1 mouse cellular context compared by ENCODE assay signal in the genomic region with DNA sequence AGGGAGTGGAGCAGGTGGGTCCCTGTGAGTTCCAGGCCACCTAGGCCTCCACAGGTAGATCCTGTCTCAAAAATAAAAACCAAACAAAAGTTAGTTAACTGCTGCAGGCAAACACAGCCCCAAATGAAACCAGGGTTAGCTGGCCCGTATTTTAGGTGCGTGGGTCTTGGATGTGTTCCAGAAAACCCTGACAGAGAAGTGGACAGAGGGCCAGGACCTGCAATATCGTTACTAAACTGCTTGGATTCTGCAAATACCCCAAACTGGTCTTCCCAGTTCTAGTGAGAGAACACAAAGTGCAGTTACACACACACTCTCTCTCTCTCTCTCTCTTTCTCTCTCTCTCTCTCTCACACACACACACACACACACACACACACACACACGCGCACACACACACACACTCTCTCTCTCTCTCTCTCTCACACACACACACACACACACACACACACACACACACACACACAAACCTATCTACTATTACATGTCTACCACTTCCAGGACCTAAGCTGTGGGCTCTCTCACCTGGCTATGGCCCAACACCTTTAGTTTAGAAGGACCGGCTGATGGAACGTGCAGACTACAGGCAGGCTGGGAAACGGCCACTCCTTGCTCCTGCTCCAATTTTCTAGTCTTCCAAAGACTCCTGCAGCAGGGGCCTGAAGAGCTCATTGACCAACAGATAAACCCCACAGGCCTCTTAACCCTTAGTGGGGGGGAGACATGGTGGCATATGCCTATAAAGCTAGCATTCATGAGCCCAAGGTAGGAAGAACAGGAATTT.
TF ChIP-seq lines count a peak whose summit lies in the region.

No protein-coding gene starts in this region.

TF ChIP-seq in MEL, 35 proteins besides CTCF, POLR2A, EP300 and RAD21:
- TF ChIP-seq USF2 (IDR thresholded peaks at IDR 0.05; ENCODE audit: borderline replicate concordance in 1 of 2, insufficient read depth in 1 of 2, low read depth in 1 of 2, low read length in 2 of 2) (no peak), MAX (IDR thresholded peaks at IDR 0.05; ENCODE audit: low read length) (no peak), ZNF384 (IDR thresholded peaks at IDR 0.05; ENCODE audit: low read depth, low read length) (no peak), GABPA (IDR thresholded peaks at IDR 0.05; ENCODE audit: low read depth, low read length) (no peak), NRF1 (IDR thresholded peaks at IDR 0.05; ENCODE audit: insufficient read depth, low read depth, low read length, poor library complexity, severe bottlenecking) (no peak), TBP (IDR thresholded peaks at IDR 0.05; ENCODE audit: low read depth, low read length) (no peak), NELFE (IDR thresholded peaks at IDR 0.05; ENCODE audit: low read depth, low read length) (no peak), ETS1 (IDR thresholded peaks at IDR 0.05; ENCODE audit: low read depth, low read length) (no peak), TCF12 (IDR thresholded peaks at IDR 0.05; ENCODE audit: low read depth, low read length) (no peak), USF1 (IDR thresholded peaks at IDR 0.05; ENCODE audit: low read depth, low read length) (no peak), BHLHE40 (IDR thresholded peaks at IDR 0.05; ENCODE audit: borderline replicate concordance, low read depth, low read length) (no peak), RCOR1 (IDR thresholded peaks at IDR 0.05; ENCODE audit: low read depth, low read length) (no peak), TAL1 (IDR thresholded peaks at IDR 0.05; ENCODE audit: low read length) (no peak), JUND (IDR thresholded peaks at IDR 0.05; ENCODE audit: low read depth, low read length) (no peak), CHD1 (IDR thresholded peaks at IDR 0.05; ENCODE audit: low read depth, low read length) (no peak)
